Mouse (Mus musculus): ENCODE measurements at regions not wholly inside any gene's neighbourhood (a gene's known extent, or its start where the extent isn't known, plus 50 kb on each side); places are given as distances from the start of the nearest gene placed in this dataset.

- 87% methylated on average over 4 of the region's 4 CpGs for WGBS
- no peak for ATAC-seq (replicated peaks; ENCODE audit: low FRiP score, low read depth)
- Histone ChIP-seq H3K4me3 (replicated peaks; ENCODE audit: low read depth, low read length) (no peak overlapping the region), H3K27ac (no peak overlapping the region), H3K27me3 (ENCODE audit: insufficient read depth, low read length) (no peaks in the 10 kb centered on the region), H3K36me3 (ENCODE audit: insufficient read depth, low read length) (no peaks in the 10 kb centered on the region), H3K9me3 (replicated peaks; ENCODE audit: low read length) (no peaks in the 10 kb centered on the region), H3K4me2 (ENCODE audit: low read length) (no peak overlapping the region), H3K4me1 (replicated peaks; ENCODE audit: insufficient read depth, low read length) (no peaks in the 10 kb centered on the region), H3K9ac (ENCODE audit: low read depth, low read length) (no peak overlapping the region)
- TF ChIP-seq CTCF (IDR thresholded peaks at IDR 0.05; ENCODE audit: low read depth): no peak
- DNase-seq (ENCODE audit: low spot score): no peak
These were observed 169.3 kb downstream of the Nup35 start for GRCm38 (mm10) chr2:80786370-80786769.

- 42% methylated on average over 14 of the region's 14 CpGs for WGBS
- H3K27ac ChIP-seq: no peak overlapping the region
- no peak overlapping the region; the same call in 1 of the 2 replicates for H3K4me2 ChIP-seq (ENCODE audit: low read length)
- H3K9me3 ChIP-seq (replicated peaks; ENCODE audit: low read length): no peaks in the 10 kb centered on the region
- no peak overlapping the region for H3K4me3 ChIP-seq (replicated peaks; ENCODE audit: low read depth, low read length)
- H3K9ac ChIP-seq (ENCODE audit: low read depth, low read length): no peak overlapping the region
- no peak for ATAC-seq (replicated peaks; ENCODE audit: low FRiP score, low read depth)
- H3K36me3 ChIP-seq (ENCODE audit: insufficient read depth, low read length): no peaks in the 10 kb centered on the region
- H3K27me3 ChIP-seq (ENCODE audit: insufficient read depth, low read length): no peaks in the 10 kb centered on the region
- no peak for TF ChIP-seq CTCF (IDR thresholded peaks at IDR 0.05; ENCODE audit: low read depth)
- no peaks in the 10 kb centered on the region for H3K4me1 ChIP-seq (replicated peaks; ENCODE audit: insufficient read depth, low read length)
- peak; percentile 58 for DNase-seq (ENCODE audit: low spot score)
These were observed 176.5 kb downstream of the Nup35 start for GRCm38 (mm10) chr2:80793345-80794147.

GRCm38 (mm10) chr2:80794148-80794507 is 177.1 kb downstream of the Nup35 start:
- Histone ChIP-seq H3K4me1 (replicated peaks; ENCODE audit: insufficient read depth, low read length) (no peaks in the 10 kb centered on the region), H3K4me3 (replicated peaks; ENCODE audit: low read depth, low read length) (no peak overlapping the region), H3K9ac (ENCODE audit: low read depth, low read length) (no peak overlapping the region), H3K9me3 (replicated peaks; ENCODE audit: low read length) (no peaks in the 10 kb centered on the region), H3K27ac (no peak overlapping the region), H3K36me3 (ENCODE audit: insufficient read depth, low read length) (no peaks in the 10 kb centered on the region), H3K27me3 (ENCODE audit: insufficient read depth, low read length) (no peaks in the 10 kb centered on the region), H3K4me2 (ENCODE audit: low read length) (no peak overlapping the region)
- DNase-seq (ENCODE audit: low spot score): no peak
- TF ChIP-seq CTCF (IDR thresholded peaks at IDR 0.05; ENCODE audit: low read depth): no peak
- WGBS: 62% methylated on average over 7 of the region's 7 CpGs
- no peak for ATAC-seq (replicated peaks; ENCODE audit: low FRiP score, low read depth)

- ATAC-seq (replicated peaks; ENCODE audit: low FRiP score, low read depth) (no peak), DNase-seq (ENCODE audit: low spot score) (peak; percentile 44)
- 67% methylated on average over 2 of the region's 2 CpGs for WGBS
These were observed 202.2 kb downstream of the Nup35 start for GRCm38 (mm10) chr2:80819268-80819667.

GRCm38 (mm10) chr2:80851056-80851455 is 234.0 kb downstream of the Nup35 start:
- H3K27me3 ChIP-seq (ENCODE audit: insufficient read depth, low read length): no peaks in the 10 kb centered on the region
- ATAC-seq (replicated peaks; ENCODE audit: low FRiP score, low read depth): no peak
- no peak for DNase-seq (ENCODE audit: low spot score)
- H3K36me3 ChIP-seq (ENCODE audit: insufficient read depth, low read length): no peaks in the 10 kb centered on the region
- H3K4me2 ChIP-seq (ENCODE audit: low read length): no peak overlapping the region
- H3K4me1 ChIP-seq (replicated peaks; ENCODE audit: insufficient read depth, low read length): no peaks in the 10 kb centered on the region
- no peak overlapping the region for H3K4me3 ChIP-seq (replicated peaks; ENCODE audit: low read depth, low read length)
- WGBS: 61% methylated on average over 1 of the region's 1 CpGs
- H3K27ac ChIP-seq: no peak overlapping the region
- H3K9me3 ChIP-seq (replicated peaks; ENCODE audit: low read length): no peaks in the 10 kb centered on the region
- no peak for TF ChIP-seq CTCF (IDR thresholded peaks at IDR 0.05; ENCODE audit: low read depth)
- H3K9ac ChIP-seq (ENCODE audit: low read depth, low read length): no peak overlapping the region

More at GRCm38 (mm10) chr2:80819268-80819667, 202.2 kb downstream of the Nup35 start:
- Histone ChIP-seq H3K4me3 (replicated peaks; ENCODE audit: low read depth, low read length) (no peak overlapping the region), H3K9me3 (replicated peaks; ENCODE audit: low read length) (no peaks in the 10 kb centered on the region), H3K4me1 (replicated peaks; ENCODE audit: insufficient read depth, low read length) (no peaks in the 10 kb centered on the region), H3K27ac (no peak overlapping the region), H3K9ac (ENCODE audit: low read depth, low read length) (no peak overlapping the region), H3K36me3 (ENCODE audit: insufficient read depth, low read length) (no peaks in the 10 kb centered on the region), H3K4me2 (ENCODE audit: low read length) (no peak overlapping the region), H3K27me3 (ENCODE audit: insufficient read depth, low read length) (no peaks in the 10 kb centered on the region)
- no peak for TF ChIP-seq CTCF (IDR thresholded peaks at IDR 0.05; ENCODE audit: low read depth)

- H3K36me3 ChIP-seq (ENCODE audit: insufficient read depth, low read length): no peaks in the 10 kb centered on the region
- H3K4me1 ChIP-seq (replicated peaks; ENCODE audit: insufficient read depth, low read length): no peaks in the 10 kb centered on the region
- no peak overlapping the region for H3K4me2 ChIP-seq (ENCODE audit: low read length)
- TF ChIP-seq CTCF (IDR thresholded peaks at IDR 0.05; ENCODE audit: low read depth): no peak
- no peaks in the 10 kb centered on the region for H3K27me3 ChIP-seq (ENCODE audit: insufficient read depth, low read length)
- H3K4me3 ChIP-seq (replicated peaks; ENCODE audit: low read depth, low read length): no peak overlapping the region
- 35% methylated on average over 4 of the region's 4 CpGs for WGBS
- no peak for ATAC-seq (replicated peaks; ENCODE audit: low FRiP score, low read depth)
- no peaks in the 10 kb centered on the region for H3K9me3 ChIP-seq (replicated peaks; ENCODE audit: low read length)
- H3K9ac ChIP-seq (ENCODE audit: low read depth, low read length): no peak overlapping the region
- peak; percentile 9 for DNase-seq (ENCODE audit: low spot score)
- no peak overlapping the region for H3K27ac ChIP-seq
These were observed 238.2 kb downstream of the Nup35 start for GRCm38 (mm10) chr2:80855214-80855613.

All from kidney, postnatal 0 days (tissue).